Mouse (Mus musculus) ES-Bruce4 (cell line): Measurements from ENCODE around the gene Celf2. TPM values are rescaled to one million over a fixed set of nuclear protein-coding genes. Genes with fewer than 3 reads are reported as not detected.

Source experiments
- H3K27ac ChIP-seq: 2 replicates; pipeline ENCODE4 v1.5.1; 2012; ENCODE audit warnings: low read length, inconsistent platforms; ENCODE audit not compliant: insufficient read depth
- H3K27me3 ChIP-seq: 2 replicates; pipeline ENCODE4 v1.6.1; 2012; ENCODE audit warnings: mild to moderate bottlenecking, low read length, inconsistent platforms; ENCODE audit not compliant: control insufficient read depth, poor library complexity, insufficient read depth, severe bottlenecking
- H3K36me3 ChIP-seq: 2 replicates; pipeline ENCODE4 v1.6.1; 2012; ENCODE audit warnings: inconsistent platforms, mild to moderate bottlenecking, low read length, moderate library complexity; ENCODE audit not compliant: control insufficient read depth, poor library complexity, insufficient read depth, severe bottlenecking
- H3K4me1 ChIP-seq: one replicate; pipeline ENCODE4 v1.8.1; 2011; ENCODE audit warnings: low read length; ENCODE audit not compliant: control insufficient read depth, insufficient read depth
- H3K4me3 ChIP-seq: 2 replicates; pipeline ENCODE4 v1.5.1; 2011; ENCODE audit warnings: low read depth, mild to moderate bottlenecking, low read length
- H3K9ac ChIP-seq: 2 replicates; pipeline ENCODE4 v1.6.1; 2012; ENCODE audit warnings: low read depth, mild to moderate bottlenecking, inconsistent platforms; ENCODE audit not compliant: poor library complexity, severe bottlenecking
- H3K9me3 ChIP-seq: replicated peaks from 2 replicates; pipeline ENCODE4 v1.6.1; 2012; ENCODE audit warnings: mild to moderate bottlenecking, low read length, inconsistent platforms; ENCODE audit not compliant: control insufficient read depth, poor library complexity, insufficient read depth, severe bottlenecking
- CTCF ChIP-seq: IDR thresholded peaks from one replicate; pipeline ENCODE4 v1.8.1; 2011; ENCODE audit warnings: low read depth, low read length
- EP300 ChIP-seq: IDR thresholded peaks from 2 replicates; pipeline ENCODE4 v1.6.1; 2011; ENCODE audit warnings: low read depth, low read length; ENCODE audit not compliant: insufficient read depth
- POLR2A ChIP-seq: IDR thresholded peaks from one replicate; pipeline ENCODE4 v1.8.1; 2011; ENCODE audit warnings: low read length; ENCODE audit not compliant: insufficient read depth
- polyA plus RNA-seq: library from polyadenylated mRNA; stranded (reverse); fragments of >200 nt; gene quantifications from 2 replicates; pipeline ENCODE4 v1.2.4, GENCODE M21; 2011; ENCODE audit warnings: low read depth; ENCODE audit not compliant: missing spikeins, insufficient read depth, insufficient read length

Celf2 gene
- polyA plus RNA-seq, 1 experiment, result 10.6 TPM

GRCm38 (mm10) chr2:6526825-6527224 is 982.5 kb downstream of the Celf2 start:
- H3K4me1 ChIP-seq, result no peaks in the 10 kb centered on the region
- no peak overlapping the region for H3K9ac ChIP-seq
- H3K9me3 ChIP-seq, result no peaks in the 10 kb centered on the region
- TF ChIP-seq CTCF (no peak), EP300 (no peak), POLR2A (no peak)
- H3K27me3 ChIP-seq, result no peaks in the 10 kb centered on the region
- H3K4me3 ChIP-seq, result no peak overlapping the region
- no peaks in the 10 kb centered on the region for H3K36me3 ChIP-seq
- no peak overlapping the region for H3K27ac ChIP-seq

GRCm38 (mm10) chr2:6526311-6526710 is 983.1 kb downstream of the Celf2 start:
- Histone ChIP-seq H3K27me3 (no peaks in the 10 kb centered on the region), H3K27ac (no peak overlapping the region), H3K4me3 (no peak overlapping the region), H3K9me3 (no peaks in the 10 kb centered on the region), H3K4me1 (no peaks in the 10 kb centered on the region), H3K36me3 (no peaks in the 10 kb centered on the region), H3K9ac (no peak overlapping the region)
- TF ChIP-seq POLR2A (no peak), CTCF (no peak)

GRCm38 (mm10) chr2:6523924-6524300 is 985.5 kb downstream of the Celf2 start:
- H3K9ac ChIP-seq, result no peak overlapping the region
- no peak overlapping the region for H3K27ac ChIP-seq
- H3K27me3 ChIP-seq, result no peaks in the 10 kb centered on the region
- H3K9me3 ChIP-seq, result no peaks in the 10 kb centered on the region
- H3K4me3 ChIP-seq, result no peak overlapping the region
- no peaks in the 10 kb centered on the region for H3K4me1 ChIP-seq
- TF ChIP-seq POLR2A, result no peak
- TF ChIP-seq CTCF, result no peak
- TF ChIP-seq EP300, result no peak
- no peaks in the 10 kb centered on the region for H3K36me3 ChIP-seq

- H3K27me3 ChIP-seq, result no peaks in the 10 kb centered on the region
- no peak overlapping the region for H3K27ac ChIP-seq
- H3K4me1 ChIP-seq, result no peaks in the 10 kb centered on the region
- TF ChIP-seq POLR2A (no peak), CTCF (no peak), EP300 (no peak)
- no peak overlapping the region for H3K4me3 ChIP-seq
- H3K36me3 ChIP-seq, result no peaks in the 10 kb centered on the region
- H3K9me3 ChIP-seq, result no peaks in the 10 kb centered on the region
- H3K9ac ChIP-seq, result no peak overlapping the region
These were observed 986.0 kb downstream of the Celf2 start for GRCm38 (mm10) chr2:6523261-6523923.

GRCm38 (mm10) chr2:6522411-6522810 is 987.0 kb downstream of the Celf2 start:
- no peak overlapping the region for H3K27ac ChIP-seq
- H3K36me3 ChIP-seq, result no peaks in the 10 kb centered on the region
- TF ChIP-seq CTCF (no peak), EP300 (no peak), POLR2A (no peak)
- H3K9me3 ChIP-seq, result no peaks in the 10 kb centered on the region
- no peaks in the 10 kb centered on the region for H3K27me3 ChIP-seq
- no peak overlapping the region for H3K4me3 ChIP-seq
- no peak overlapping the region for H3K9ac ChIP-seq
- no peaks in the 10 kb centered on the region for H3K4me1 ChIP-seq

GRCm38 (mm10) chr2:6513176-6513575 is 996.2 kb downstream of the Celf2 start:
- H3K27me3 ChIP-seq, result no peaks in the 10 kb centered on the region
- H3K27ac ChIP-seq, result no peak overlapping the region
- no peaks in the 10 kb centered on the region for H3K36me3 ChIP-seq
- H3K9ac ChIP-seq, result no peak overlapping the region
- no peak overlapping the region for H3K4me3 ChIP-seq
- no peaks in the 10 kb centered on the region for H3K4me1 ChIP-seq
- H3K9me3 ChIP-seq, result no peaks in the 10 kb centered on the region
- TF ChIP-seq POLR2A (no peak), CTCF (no peak), EP300 (no peak)

- Histone ChIP-seq H3K9ac (no peak overlapping the region), H3K9me3 (no peaks in the 10 kb centered on the region), H3K36me3 (no peaks in the 10 kb centered on the region), H3K27me3 (no peaks in the 10 kb centered on the region), H3K4me1 (no peaks in the 10 kb centered on the region), H3K4me3 (no peak overlapping the region), H3K27ac (no peak overlapping the region)
- no peak for TF ChIP-seq CTCF
- TF ChIP-seq POLR2A, result no peak
- TF ChIP-seq EP300, result no peak
These were observed 1002.3 kb downstream of the Celf2 start for GRCm38 (mm10) chr2:6507071-6507470.
